Mouse (Mus musculus) adrenal gland, postnatal 10 days (tissue): ENCODE measurements around the gene Slc22a22. TPM values are rescaled to one million over a fixed set of nuclear protein-coding genes. Genes with fewer than 3 reads are reported as not detected.
"Not testable (repeated sequence)": the region's sequence is repeated elsewhere in the genome, so short reads cannot be mapped to it uniquely, and the experiment has no call there.

Experiments used
- DNase-seq: peaks from one replicate; pipeline ENCODE4 v3.0.0; 2021; ENCODE audit warnings: mixed read lengths
- total RNA-seq, 2 experiments: library from RNA; stranded (reverse); gene quantifications; 2 replicates each; pipeline ENCODE4 v1.2.3; 2021

The Slc22a22 gene
- total RNA-seq, 2 experiments from 2014 or later, result not detected

DNA sequence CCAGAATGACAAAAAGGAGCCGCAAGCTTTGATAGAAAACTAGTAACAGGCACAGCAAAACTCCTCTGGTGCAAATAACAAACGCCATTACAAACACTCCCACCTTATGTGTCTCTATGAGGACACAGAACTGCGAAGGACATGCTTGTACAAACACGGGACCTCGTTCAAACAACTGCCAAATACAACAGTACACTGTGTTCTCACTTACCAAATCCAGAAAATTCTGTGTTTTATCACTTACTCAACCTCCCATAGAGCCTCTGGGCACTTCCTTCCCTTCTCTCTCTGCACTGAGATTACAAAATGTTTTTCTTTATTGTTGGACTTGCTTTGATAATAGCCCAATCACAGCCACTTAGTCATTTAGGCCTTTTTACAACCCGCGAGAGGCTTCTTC is 97.0 kb downstream of the Slc22a22 start:
- DNase-seq, result no peak

DNA sequence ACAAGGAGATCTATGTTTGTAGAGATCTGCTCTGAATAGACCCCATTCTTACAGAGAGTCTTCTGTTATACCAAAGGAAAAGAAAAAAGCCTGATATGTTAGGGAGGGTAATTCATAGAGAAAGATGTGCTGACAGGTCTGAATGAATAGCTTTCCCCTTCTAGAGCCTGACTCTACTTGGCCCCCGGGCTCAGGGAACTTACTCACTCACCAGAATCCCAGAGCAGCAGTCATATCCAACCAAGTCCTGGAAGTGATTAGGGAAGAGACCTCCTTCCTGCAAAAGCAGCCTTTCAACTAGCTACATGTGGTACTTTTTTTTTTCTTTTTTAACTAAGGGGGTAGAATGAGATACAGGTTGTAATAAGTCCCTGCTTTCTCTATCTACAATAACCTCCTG is 111.0 kb downstream of the Slc22a22 start:
- no peak for DNase-seq

DNA sequence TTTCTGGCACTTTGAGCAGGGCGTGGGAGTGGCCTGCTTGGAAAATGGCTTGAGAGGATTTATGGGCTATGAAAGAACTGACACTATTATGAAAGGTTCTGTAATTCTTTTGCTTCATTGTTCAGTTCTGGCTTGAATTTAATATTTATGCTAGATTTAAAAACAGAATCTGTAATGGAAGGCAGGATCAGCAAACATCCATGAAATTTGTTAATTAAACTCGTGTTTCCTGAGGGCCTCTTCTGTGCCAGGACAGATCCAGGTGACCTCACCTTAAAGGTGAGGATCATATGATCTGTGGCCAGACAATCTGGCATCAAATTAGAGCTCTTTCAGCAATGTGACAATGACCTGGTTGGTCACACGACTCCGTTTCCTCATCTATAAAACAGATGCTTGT is 122.1 kb downstream of the Slc22a22 start:
- peak; percentile 2 for DNase-seq

DNA sequence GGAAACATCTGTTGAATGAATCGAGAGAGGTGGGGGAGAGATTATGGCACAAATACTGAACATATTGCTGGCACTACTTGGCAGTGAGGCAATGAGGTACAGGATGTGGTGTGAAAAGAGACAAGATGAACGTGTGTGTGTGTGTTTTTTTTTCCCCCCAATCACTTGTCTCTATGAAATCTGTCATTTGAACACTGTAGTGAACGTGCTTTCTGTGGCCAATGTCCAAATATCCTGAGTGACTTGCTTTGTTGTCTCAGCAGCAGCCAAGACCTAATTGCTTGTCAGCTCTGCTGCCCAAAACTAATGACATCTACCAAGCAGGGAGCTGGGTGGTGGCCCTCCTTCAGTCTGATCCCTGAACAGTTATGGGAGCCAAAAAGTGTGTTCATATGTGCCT is 136.9 kb downstream of the Slc22a22 start:
- no peak for DNase-seq

DNA sequence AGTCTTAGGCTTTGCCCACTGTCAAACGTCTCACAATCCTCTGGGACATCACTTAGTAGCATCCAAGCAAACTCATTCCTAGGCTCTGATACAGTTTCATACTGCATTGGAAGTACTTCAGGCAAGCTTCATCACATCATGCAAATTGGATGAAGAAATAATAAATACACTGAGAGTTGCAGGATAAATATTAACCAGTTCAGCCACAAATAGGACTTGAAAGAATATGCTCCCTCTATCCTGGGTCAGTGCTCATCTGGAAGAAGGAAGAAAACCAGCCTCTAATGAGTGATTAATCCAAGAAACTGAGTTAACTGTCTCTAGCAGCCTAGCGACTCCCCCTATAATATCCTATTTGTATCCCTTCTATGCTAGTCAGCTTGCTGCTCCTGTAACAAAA is 146.1 kb downstream of the Slc22a22 start:
- no peak for DNase-seq

DNA sequence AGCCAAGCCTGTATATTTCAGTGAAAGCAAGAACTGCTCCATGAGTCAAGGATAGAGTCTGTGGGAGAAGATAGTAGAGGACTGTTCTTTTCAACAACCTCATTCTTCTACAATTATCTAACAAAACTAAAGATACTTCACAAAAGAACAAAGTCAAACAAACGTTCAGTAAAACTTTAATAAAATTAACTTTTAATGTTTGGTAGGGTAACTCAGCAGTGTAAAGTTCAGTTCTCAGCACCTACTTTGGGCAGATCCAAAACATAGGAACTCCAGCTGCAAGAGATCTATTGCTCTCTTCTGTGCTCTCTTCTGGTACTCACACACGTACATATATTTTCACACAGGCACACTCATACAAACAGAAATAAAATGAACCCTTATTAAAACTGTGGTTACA is 159.4 kb downstream of the Slc22a22 start:
- no peak for DNase-seq

DNA sequence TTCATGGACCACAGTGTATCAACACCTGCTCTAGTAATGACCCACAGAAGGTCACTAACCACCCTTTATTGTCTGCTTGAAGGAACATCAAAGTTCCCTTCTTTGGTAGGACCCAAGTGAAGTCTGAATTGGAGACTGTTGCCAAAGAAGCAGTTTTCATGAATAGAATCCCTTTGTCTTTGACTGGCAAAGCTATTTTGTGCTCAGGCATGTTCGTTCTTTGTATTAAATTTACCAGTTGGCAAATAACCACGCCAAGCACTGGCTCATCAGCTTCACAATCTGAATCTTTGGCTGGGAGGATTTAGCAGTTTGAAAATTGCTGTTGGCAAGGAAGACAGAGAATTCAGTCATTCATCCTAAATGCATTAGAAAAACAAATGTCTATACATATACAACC is 160.9 kb downstream of the Slc22a22 start:
- no peak for DNase-seq

DNA sequence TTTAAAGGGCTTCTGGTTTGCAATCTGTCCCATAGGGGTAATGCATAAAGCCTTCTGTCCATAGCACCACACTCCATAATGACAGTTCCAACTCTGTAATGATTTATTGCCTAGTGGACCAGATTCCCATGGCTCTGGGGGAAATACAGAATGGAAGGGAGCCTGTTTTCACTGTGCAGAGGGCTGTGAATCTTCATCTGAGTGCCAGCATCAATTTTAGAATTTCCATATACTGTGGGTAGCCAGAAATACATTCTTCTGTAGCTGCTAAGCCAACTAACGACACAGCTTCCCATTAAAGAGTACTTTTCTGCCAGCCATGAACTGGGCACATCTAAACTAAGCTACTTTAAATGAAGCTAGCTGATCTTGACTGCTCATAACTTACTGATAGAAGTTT is 174.7 kb downstream of the Slc22a22 start:
- no peak for DNase-seq

DNA sequence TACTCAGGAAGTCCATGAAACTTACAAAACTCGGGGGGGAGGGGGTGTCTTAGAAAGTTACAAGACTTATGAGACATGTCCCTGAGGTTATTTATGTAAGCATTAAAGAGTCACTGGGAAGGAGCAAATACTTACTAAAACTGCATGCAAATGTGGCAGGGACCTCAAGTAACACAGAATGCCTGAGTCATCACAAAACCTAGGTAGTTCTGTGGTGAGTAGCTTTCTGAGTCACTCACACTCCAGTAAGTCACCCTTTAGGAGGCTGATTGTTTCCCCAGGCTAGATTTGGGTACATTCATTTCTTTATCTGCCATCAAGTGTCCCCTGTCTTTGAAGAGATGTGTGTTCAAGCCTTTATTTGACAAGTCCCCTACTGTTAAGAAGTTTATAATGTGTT is 198.9 kb downstream of the Slc22a22 start:
- no peak for DNase-seq

DNA sequence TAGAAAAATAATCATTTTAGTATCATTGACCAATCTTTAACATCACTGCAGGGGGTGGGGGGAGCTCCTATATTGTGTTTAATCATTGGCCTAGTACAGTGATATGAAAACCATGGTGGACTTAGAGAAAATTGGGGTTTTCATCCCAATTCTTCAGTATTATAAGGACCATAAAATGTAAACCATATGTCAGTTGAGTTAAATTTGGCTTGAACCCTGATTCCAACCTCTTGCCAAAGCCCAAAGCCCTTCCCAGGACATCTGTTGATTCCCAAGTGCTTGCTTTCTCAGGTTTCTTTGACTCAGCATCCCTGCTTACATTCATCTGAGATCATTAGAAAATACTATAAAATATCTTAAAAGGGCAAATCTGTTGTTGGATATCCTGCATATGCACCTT is 201.0 kb downstream of the Slc22a22 start:
- DNase-seq, result no peak

DNA sequence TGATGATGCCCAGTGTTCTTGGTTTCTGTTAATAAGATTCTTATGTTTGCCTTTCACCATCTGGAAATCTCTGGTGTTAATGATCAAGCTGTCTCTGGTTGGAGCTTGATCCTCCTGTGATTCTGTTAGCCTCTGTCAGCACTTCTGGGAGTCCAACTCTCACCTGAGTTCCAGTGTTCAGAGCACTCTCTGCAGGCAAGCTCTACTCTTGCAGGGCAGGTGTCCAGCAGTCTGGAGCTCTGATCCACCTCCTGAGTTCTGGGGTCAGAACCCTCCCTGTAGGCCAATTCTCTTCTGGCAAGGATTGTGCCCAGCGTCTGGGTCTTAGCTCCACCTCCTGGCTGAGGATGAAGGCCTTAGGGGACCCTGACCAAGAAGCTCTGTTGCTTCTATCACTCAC is 237.4 kb downstream of the Slc22a22 start:
- DNase-seq, result not testable (repeated sequence)

DNA sequence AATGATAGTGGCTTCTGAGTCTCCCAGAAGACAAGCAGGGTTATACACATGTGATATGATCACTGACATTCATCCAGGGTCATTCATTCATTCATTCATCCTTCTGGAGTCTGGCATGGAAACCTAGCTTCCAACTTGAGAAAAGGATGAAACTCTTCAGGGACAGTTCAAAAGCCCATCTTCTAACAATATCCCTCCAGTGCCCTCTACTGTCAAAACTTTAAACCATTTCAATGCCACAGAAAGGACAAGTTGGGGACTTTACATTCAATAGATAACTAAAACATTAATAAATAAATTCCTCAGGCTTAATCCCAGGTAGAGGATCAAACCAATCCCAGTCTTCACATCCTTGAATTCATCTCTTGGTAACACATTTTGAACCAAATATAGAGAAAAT is 247.0 kb downstream of the Slc22a22 start:
- no peak for DNase-seq

DNA sequence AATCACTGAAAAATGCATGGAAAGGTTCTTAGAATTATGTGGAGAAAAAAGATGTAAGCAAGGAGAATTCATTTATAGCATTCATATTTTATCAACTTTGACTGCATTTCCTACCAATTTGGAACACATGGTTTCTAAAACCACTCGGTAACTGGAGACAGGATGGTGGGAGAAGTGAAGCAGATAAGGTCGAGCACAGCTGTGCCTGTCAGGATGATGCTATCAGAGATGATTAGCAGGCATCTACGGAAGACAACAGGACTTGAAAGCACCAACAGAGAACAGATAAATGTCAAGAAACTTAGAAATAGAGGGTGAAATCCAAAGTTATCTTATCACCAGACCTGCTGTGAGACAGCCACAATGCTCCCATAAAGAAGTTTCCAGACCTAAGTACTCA is 272.1 kb downstream of the Slc22a22 start:
- no peak for DNase-seq

DNA sequence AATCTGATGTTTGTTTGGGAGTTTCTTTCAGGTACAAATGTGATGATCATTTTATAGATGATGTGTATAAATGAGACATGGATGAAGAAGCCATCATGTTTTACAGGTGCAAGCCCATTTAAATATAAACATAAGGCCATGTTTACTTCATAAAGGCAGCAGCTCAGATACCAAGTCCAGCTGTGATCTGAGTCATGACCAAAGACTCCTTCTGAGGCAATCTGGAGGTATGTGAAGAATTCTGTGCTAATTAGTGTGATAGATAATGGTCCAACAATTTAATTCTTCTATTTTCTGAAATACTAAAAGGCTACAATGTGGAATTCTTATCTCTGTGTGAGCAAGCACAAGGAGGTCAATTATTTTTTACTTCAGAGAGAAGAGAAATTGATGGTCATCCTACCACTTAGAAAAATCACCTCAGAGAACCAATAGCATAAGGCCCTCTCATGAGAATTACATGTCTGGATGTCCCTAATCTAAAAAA is 272.9 kb downstream of the Slc22a22 start:
- no peak for DNase-seq
